Mouse (Mus musculus): ENCODE measurements at regions not wholly inside any gene's neighbourhood (a gene's known extent, or its start where the extent isn't known, plus 50 kb on each side); places are given as distances from the start of the nearest gene placed in this dataset.

- H3K36me3 ChIP-seq (ENCODE audit: control insufficient read depth, insufficient read depth, low read length, poor library complexity, severe bottlenecking) = no peaks in the 10 kb centered on the region
- H3K27me3 ChIP-seq (ENCODE audit: control insufficient read depth, insufficient read depth, low read length, poor library complexity, severe bottlenecking) = no peaks in the 10 kb centered on the region
- DNase-seq (ENCODE audit: low read depth, low spot score) = peak; percentile 50
These were observed 68.5 kb upstream of the Lcorl start for GRCm38 (mm10) chr5:45925879-45926410.

- H3K36me3 ChIP-seq (ENCODE audit: control insufficient read depth, insufficient read depth, low read length, poor library complexity, severe bottlenecking) = no peaks in the 10 kb centered on the region
- H3K27me3 ChIP-seq (ENCODE audit: control insufficient read depth, insufficient read depth, low read length, poor library complexity, severe bottlenecking) = no peaks in the 10 kb centered on the region
- DNase-seq (ENCODE audit: low read depth, low spot score) = peak; percentile 12
These were observed 66.6 kb upstream of the Lcorl start for GRCm38 (mm10) chr5:45923907-45924594.
